Mouse (Mus musculus): Measurements from ENCODE around the gene Zfp442.
A peak's percentile ranks its signal among the peaks of the same experiment; 100 is the strongest.
"Not testable (repeated sequence)": the region's sequence is repeated elsewhere in the genome, so short reads cannot be mapped to it uniquely, and the experiment has no call there.

Gene Zfp442

DNA sequence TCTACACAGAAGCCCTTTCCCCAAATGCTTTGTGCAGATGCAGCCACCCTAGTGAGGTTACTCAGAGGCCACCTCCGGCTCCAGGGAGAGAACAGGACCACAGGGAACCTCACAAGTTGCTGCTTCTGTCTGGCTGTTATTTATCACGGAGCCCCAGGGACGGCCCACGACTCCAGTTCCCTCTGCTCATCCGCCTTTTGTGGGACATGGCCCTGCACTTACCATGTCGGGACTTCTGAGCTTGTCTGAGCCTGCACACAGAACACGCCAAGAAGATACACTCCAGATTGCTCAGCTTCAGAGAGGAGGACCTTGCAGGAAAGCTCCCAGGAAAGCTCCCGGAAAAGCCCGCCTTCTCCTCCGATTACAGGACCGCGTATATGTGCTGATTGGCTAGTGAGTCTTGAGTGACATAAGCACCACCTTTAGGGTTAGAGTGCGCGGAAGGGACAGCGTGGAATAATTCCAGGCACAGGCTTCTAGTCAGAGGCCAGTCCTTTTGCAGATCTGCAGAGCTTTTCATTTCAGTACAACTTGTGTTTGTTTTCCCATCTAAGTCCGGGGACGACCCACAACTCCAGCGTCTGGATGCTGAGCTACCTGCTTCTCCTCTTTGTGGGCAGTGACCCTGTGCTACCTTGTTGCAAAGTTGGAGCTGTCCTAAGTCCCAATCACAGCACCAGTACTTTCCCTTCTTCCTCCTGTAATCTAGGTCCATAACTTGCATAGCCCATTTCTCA, at the start of gene Zfp442:
Gene Zfp442, minus strand, starts transcription at position 307 of the 740 bp plus-strand sequence.
- peak; percentile 70 to 81 for DNase-seq

DNA sequence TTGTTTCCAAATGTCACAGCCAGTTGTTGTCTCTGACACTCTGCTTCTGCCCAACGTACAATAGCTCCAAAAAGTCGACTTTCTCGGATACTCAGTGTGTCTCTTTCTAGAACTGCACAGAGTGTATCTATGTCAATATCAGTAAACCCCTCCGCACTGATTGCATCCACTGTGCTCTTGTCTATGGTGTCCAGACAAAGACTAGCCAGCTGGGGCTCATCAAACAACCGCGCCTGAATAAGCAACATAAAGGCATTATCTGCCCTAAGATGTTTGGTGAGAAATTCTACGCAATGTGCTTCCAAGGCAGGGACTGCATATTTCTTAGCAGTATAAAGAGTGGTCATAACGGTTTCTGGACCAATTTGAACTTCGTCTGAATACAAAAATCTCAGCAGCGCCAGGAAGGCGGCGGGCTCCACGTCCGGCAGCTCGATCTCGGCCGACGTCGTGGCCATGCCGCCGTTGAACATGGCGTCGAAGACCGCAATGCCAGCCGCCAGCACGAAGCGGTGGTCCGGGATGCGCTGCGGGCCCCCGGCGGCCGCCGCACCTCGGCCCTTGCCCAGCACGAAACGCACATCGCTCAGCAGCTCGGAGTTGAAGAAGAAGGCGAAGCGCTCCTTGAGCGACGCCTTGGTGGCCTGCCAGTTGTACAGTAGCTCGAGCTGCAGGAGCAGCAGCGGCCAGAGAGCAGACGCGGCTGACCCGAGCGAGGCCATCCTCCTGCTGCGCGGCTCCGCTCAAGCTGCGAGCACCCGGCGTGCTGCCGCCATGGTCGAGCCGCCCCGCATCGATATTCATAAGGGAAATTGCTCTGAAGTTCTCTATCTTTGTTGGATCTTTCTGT, 49.1 kb upstream of the Zfp442 start:
- DNase-seq: peak; percentile 6 to 9

DNA sequence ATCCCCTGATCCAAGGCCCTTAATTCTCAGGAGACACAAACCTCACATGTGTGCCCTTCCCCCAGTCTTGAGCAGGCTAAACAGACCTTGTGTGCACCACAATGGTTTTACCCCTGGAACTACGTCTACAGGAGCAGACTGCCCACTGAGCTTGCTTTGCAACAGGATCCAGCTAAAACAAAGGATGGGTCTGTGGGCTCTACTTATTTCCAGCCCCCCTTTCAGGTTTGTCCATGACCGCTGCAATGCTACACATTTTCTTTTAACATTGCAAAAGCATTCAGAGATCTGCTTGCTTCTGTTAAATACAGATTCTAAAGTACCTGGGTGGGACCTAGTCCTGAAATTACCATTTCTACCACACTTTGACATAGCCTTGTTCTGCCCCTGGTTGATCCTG, 41.7 kb upstream of the Zfp442 start:
- no peak for DNase-seq

DNA sequence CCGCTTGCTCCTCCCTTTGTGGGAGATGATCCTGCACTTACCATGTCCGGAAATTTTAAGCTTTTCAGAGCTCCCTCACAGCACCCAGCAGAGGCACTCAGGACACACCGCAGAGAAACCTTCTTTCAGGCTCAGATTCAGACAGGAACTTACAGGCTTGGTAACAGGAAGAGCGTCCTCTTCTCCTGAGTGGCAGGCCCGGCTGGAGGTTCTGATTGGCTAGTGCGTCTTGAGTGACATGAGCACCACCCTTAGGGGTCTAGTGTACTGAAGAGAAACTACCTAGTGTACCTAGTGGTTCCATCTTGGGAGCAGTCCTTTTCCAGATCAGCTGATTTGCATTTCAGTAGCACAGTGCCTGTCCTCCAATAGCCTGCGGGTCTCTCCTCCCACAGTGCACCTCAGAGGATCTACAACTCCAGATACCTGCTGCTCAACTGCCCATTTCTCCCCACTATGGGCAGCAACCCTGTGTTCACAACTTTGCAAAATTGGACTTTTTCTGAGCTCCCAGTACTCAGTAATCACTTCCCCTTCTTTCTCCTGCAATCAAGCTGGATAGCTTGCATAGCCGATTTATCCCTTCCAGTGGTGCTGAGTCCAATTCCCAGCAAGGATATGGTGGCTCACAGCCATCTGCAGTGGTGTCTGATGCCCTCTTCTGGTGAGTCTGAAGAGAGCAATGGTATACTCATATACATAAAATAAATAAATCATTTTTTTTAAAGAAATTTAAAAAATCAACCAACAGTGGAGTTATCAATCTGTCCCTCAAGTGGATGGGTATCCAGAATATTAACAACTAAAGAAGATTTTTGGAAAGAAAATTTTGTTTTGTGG, 33.9 kb upstream of the Zfp442 start, which contains the start of gene Zfp345:
Gene Zfp345, minus strand, starts transcription at position 153 of the 840 bp plus-strand sequence.
- DNase-seq: peak; percentile 11 to 43

DNA sequence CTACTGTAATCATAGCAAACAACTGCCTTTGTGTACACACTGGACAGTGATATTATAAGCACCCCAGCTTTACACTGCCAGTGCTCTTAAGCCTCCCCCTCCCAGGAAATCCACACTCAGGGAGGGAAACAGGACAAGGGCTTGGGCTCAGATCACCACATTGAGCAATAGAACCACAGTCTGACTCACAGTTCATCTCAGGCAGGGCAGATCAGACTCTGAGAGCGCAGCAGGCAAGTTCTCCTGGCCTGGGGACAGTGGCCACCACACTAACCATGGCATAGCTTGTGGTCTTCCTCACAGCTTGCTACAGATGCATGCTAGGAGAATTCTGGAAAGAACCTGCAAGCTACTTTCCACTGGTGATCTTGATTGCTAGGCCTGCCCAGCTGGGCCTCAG, 12.2 kb downstream of the Zfp442 start:
- DNase-seq: not testable (repeated sequence)

DNA sequence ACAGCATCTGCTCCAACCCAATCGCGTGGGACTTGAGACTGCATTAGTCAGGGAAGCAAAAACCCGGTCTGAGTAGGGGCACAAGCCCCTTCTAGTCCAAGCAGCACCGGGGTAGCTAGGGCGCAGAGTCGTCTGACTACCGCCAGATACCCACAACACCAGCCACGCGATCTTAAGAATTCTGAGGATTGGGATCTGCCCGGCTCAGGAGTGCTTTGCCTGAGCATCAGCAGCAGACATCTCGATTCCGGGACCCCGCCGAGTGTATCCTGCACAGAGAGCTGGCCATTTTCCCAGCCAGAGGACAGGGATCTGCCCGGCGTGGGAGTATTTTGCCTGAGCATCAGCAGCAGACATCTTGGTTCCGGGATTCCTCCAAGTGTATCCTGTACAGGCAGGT, 39.1 kb downstream of the Zfp442 start:
- DNase-seq: not testable (repeated sequence)

DNA sequence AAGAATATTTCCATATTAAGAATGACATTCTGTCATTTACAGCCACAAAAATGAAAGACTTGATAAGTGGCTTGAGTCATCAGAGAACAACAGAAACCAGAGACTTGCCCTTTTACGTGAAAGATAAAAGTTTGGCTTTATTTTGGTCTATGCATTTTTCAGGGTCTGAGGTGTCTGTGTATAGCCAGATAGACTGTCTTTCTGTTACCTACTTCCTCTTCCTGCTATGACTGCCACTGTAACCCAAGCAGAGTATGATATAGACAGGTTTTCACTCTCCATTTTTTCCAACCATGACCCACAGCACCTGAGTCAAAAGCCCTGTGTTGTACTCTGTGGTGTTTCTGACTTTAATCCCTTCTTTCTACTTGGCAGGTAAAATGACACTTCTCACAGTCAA, 61.1 kb downstream of the Zfp442 start:
- DNase-seq: no peak

DNA sequence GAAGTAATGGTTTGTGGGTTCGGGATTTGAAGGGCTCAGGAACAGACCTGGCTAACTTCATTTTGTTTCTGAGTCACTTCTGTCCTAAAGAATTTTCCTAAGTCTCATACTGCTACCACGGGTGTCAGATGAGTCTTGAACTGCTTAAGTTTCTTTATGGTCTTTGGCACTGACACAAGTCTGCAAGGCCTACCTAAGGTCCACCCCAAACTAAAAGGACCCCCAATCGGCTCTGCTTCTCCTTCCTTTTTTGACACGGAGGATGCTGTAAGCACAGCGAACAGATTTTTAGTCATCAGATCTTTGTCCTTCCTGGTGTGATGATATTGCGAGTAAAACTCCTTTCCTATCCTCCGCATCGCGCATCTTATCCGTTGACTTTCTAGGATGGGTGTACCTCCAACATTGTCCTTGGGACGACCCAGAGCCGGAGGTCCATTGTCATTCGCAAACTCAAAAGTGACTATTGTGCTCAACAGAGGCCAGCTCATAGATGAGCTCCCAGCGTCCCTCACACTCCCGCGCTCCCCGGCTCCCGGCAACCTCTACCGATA, 65.7 kb downstream of the Zfp442 start:
- not testable (repeated sequence) for DNase-seq

DNA sequence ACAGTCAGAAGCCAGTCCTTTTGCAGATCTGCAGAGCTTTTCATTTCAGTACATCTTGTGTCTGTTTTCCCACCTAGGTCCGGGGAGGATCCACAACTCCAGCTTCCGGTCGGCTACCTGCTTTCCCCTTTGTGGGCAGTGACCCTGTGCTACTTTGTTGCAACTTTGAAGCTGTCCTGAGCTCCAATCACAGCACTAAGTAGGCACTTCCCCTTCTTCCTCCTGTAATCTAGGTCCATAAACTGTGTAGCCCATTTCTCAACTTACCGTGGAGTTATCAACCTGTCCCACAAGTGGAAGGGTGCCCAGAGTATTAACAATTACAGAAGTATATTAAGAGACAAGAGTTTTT, 88.4 kb downstream of the Zfp442 start:
- DNase-seq: no peak

DNA sequence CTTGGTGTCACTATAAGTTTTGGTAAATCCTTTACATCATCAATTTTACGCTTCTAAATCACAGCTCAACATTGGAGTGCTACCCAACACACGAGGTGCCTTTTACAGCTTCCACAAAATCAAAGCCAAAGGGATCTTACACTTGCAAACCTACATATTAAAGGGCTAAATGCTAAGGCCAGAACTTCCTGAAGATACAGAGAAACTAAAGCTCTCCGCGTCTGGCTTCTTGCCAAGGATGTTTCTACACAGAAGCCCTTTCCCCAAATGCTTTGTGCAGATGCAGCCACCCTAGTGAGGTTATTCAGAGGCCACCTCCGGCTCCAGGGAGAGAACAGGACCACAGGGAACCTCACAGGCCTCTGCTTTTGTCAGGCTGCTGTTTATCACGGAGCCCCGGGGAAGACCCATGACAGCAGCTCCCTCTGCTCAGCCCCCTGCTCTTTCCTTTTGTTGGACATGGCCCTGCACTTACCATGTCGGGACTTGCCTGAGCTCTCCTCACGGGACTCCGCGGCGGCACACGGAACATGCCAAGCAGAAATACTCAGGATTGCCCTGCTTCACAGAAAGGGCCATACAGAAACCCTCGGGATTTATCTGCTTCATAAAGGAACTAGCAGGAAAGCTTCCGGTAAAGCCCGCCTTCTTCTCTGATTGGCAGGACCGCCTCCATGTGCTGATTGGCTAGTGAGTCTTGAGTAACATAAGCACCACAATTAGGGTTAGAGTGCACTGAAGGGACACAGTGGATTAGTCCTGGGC, 89.0 kb downstream of the Zfp442 start, which contains the start of gene 3300002I08Rik:
Gene 3300002I08Rik, minus strand, starts transcription at position 653 of the 765 bp plus-strand sequence.
- peak; percentile 94 for DNase-seq

Data from kidney, postnatal 4 days (tissue).